Mouse (Mus musculus) E14TG2a.4 (cell line): ENCODE measurements around the gene Slc25a29.

Source experiments
- CTCF ChIP-seq: conservative IDR thresholded peaks from 2 replicates; pipeline ENCODE4 v1.5.1; 2014; ENCODE audit warnings: low read length
- NANOG ChIP-seq: IDR thresholded peaks from 2 replicates; pipeline ENCODE4 v1.6.1; 2014; ENCODE audit warnings: borderline replicate concordance, low read length, mixed read lengths

- no peak for TF ChIP-seq CTCF
- TF ChIP-seq NANOG, result no peak
Observed at GRCm38 (mm10) chr12:108831966-108832643, 3.6 kb downstream of the Slc25a29 start.
